Mouse (Mus musculus) liver, adult 2 months (tissue): Measurements from ENCODE around the gene Map3k1.

Experiments used
- CTCF ChIP-seq: fragments of 200-500 bp; IDR thresholded peaks from 2 replicates; pipeline ENCODE4 v1.5.1; 2011; ENCODE audit warnings: low read depth, low read length, control low read depth
- POLR2A ChIP-seq: fragments of 200-500 bp; IDR thresholded peaks from 2 replicates; pipeline ENCODE4 v1.6.1; 2011; ENCODE audit warnings: low read length, control low read depth; ENCODE audit not compliant: insufficient read depth; ENCODE audit errors: extremely low read depth

- TF ChIP-seq CTCF (no peak), POLR2A (no peak)
Measured at GRCm38 (mm10) chr13:111744233-111745000, 64.4 kb downstream of the Map3k1 start.
